Mouse (Mus musculus): ENCODE data around the gene Gnb4. TPM values are rescaled to one million over a fixed set of nuclear protein-coding genes. Genes with fewer than 3 reads are reported as not detected.

Gnb4 gene
- polyA plus RNA-seq, 1 experiment from 2014 or later = 35.5 TPM

- H3K27ac ChIP-seq (ENCODE audit: low read depth, low read length) = no peak overlapping the region
- H3K27me3 ChIP-seq (ENCODE audit: control insufficient read depth, insufficient read depth, low read length) = no peaks in the 10 kb centered on the region
- H3K4me3 ChIP-seq (ENCODE audit: low read depth, low read length) = no peak overlapping the region
- no peak overlapping the region for H3K9ac ChIP-seq (ENCODE audit: low read length)
- 96% methylated on average over 3 of the region's 3 CpGs for WGBS
- DNase-seq (ENCODE audit: low spot score) = no peak
- ATAC-seq (replicated peaks; ENCODE audit: low FRiP score) = no peak
- no peaks in the 10 kb centered on the region for H3K4me1 ChIP-seq (replicated peaks; ENCODE audit: control insufficient read depth, insufficient read depth, low read length)
- H3K9me3 ChIP-seq (ENCODE audit: control insufficient read depth, low read length) = no peaks in the 10 kb centered on the region
- H3K4me2 ChIP-seq (ENCODE audit: low read depth, low read length, severe bottlenecking) = no peak overlapping the region
- H3K36me3 ChIP-seq (ENCODE audit: control insufficient read depth, insufficient read depth, low read length) = no peaks in the 10 kb centered on the region
Measured at GRCm38 (mm10) chr3:32575151-32575550, 41.2 kb downstream of the Gnb4 start.

- H3K27me3 ChIP-seq (ENCODE audit: control insufficient read depth, insufficient read depth, low read length) = no peaks in the 10 kb centered on the region
- no peak overlapping the region for H3K4me3 ChIP-seq (ENCODE audit: low read depth, low read length)
- no peaks in the 10 kb centered on the region for H3K9me3 ChIP-seq (ENCODE audit: control insufficient read depth, low read length)
- ATAC-seq (replicated peaks; ENCODE audit: low FRiP score) (no peak), DNase-seq (ENCODE audit: low spot score) (no peak)
- peaks cover 3% of the 10 kb centered on the region; the same call in 1 of the 2 replicates for H3K36me3 ChIP-seq (ENCODE audit: control insufficient read depth, insufficient read depth, low read length)
- H3K27ac ChIP-seq (ENCODE audit: low read depth, low read length) = no peak overlapping the region
- no peak overlapping the region for H3K4me2 ChIP-seq (ENCODE audit: low read depth, low read length, severe bottlenecking)
- WGBS = 36% methylated on average over 9 of the region's 9 CpGs
- H3K9ac ChIP-seq (ENCODE audit: low read length) = no peak overlapping the region
- H3K4me1 ChIP-seq (replicated peaks; ENCODE audit: control insufficient read depth, insufficient read depth, low read length) = no peaks in the 10 kb centered on the region
Measured at GRCm38 (mm10) chr3:32573881-32574280, 42.5 kb downstream of the Gnb4 start.

GRCm38 (mm10) chr3:32573086-32573485 is 43.3 kb downstream of the Gnb4 start:
- WGBS = 96% methylated on average over 2 of the region's 2 CpGs
- no peaks in the 10 kb centered on the region for H3K4me1 ChIP-seq (replicated peaks; ENCODE audit: control insufficient read depth, insufficient read depth, low read length)

GRCm38 (mm10) chr3:32563401-32563800 is 53.0 kb downstream of the Gnb4 start:
- ATAC-seq (replicated peaks; ENCODE audit: low FRiP score) (no peak), DNase-seq (ENCODE audit: low spot score) (no peak)
- H3K27me3 ChIP-seq (ENCODE audit: control insufficient read depth, insufficient read depth, low read length) = no peaks in the 10 kb centered on the region
- peaks cover 3% of the 10 kb centered on the region; the same call in 1 of the 2 replicates for H3K36me3 ChIP-seq (ENCODE audit: control insufficient read depth, insufficient read depth, low read length)
- WGBS = 94% methylated on average over 6 of the region's 6 CpGs
- H3K4me2 ChIP-seq (ENCODE audit: low read depth, low read length, severe bottlenecking) = no peak overlapping the region
- no peak overlapping the region for H3K27ac ChIP-seq (ENCODE audit: low read depth, low read length)
- no peak overlapping the region for H3K4me3 ChIP-seq (ENCODE audit: low read depth, low read length)
- H3K9ac ChIP-seq (ENCODE audit: low read length) = no peak overlapping the region
- no peaks in the 10 kb centered on the region for H3K4me1 ChIP-seq (replicated peaks; ENCODE audit: control insufficient read depth, insufficient read depth, low read length)
- H3K9me3 ChIP-seq (ENCODE audit: control insufficient read depth, low read length) = no peaks in the 10 kb centered on the region; the same call in 1 of the 2 replicates

More at GRCm38 (mm10) chr3:32573086-32573485, 43.3 kb downstream of the Gnb4 start:
- Histone ChIP-seq H3K27me3 (ENCODE audit: control insufficient read depth, insufficient read depth, low read length) (no peaks in the 10 kb centered on the region), H3K9me3 (ENCODE audit: control insufficient read depth, low read length) (no peaks in the 10 kb centered on the region; the same call in 1 of the 2 replicates), H3K36me3 (ENCODE audit: control insufficient read depth, insufficient read depth, low read length) (peaks cover 9% of the 10 kb centered on the region; the same call in 1 of the 2 replicates), H3K4me3 (ENCODE audit: low read depth, low read length) (no peak overlapping the region), H3K27ac (ENCODE audit: low read depth, low read length) (no peak overlapping the region), H3K9ac (ENCODE audit: low read length) (no peak overlapping the region), H3K4me2 (ENCODE audit: low read depth, low read length, severe bottlenecking) (no peak overlapping the region)
- DNase-seq (ENCODE audit: low spot score) = no peak
- no peak for ATAC-seq (replicated peaks; ENCODE audit: low FRiP score)

DNA sequence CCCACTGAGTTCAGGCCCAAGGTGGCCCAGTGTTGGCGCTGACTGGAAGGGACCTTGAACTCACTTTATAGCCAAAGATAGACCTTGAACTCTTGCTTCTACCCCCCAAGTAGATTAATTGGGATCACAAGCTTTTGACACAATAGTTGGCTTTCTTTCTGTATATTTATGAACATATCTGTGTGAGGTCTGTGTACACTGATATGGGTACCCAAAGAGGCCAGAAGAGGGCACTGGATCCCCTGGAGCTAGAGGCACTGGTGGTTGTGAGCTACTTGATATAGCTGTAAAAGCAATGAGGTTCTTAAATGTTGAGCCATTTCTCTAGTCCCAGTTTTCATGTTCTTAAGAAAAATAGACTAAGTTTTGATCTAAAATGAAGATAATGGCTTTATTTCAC is 63.3 kb downstream of the Gnb4 start:
- H3K4me2 ChIP-seq (ENCODE audit: low read depth, low read length, severe bottlenecking) = no peak overlapping the region
- H3K4me3 ChIP-seq (ENCODE audit: low read depth, low read length) = no peak overlapping the region
- WGBS = 100% methylated on average over 1 of the region's 1 CpGs
- H3K4me1 ChIP-seq (replicated peaks; ENCODE audit: control insufficient read depth, insufficient read depth, low read length) = no peaks in the 10 kb centered on the region
- no peaks in the 10 kb centered on the region for H3K27me3 ChIP-seq (ENCODE audit: control insufficient read depth, insufficient read depth, low read length)
- H3K9me3 ChIP-seq (ENCODE audit: control insufficient read depth, low read length) = no peaks in the 10 kb centered on the region
- ATAC-seq (replicated peaks; ENCODE audit: low FRiP score) = no peak
- no peak overlapping the region for H3K27ac ChIP-seq (ENCODE audit: low read depth, low read length)
- H3K9ac ChIP-seq (ENCODE audit: low read length) = no peak overlapping the region
- DNase-seq (ENCODE audit: low spot score) = no peak
- H3K36me3 ChIP-seq (ENCODE audit: control insufficient read depth, insufficient read depth, low read length) = no peaks in the 10 kb centered on the region

DNA sequence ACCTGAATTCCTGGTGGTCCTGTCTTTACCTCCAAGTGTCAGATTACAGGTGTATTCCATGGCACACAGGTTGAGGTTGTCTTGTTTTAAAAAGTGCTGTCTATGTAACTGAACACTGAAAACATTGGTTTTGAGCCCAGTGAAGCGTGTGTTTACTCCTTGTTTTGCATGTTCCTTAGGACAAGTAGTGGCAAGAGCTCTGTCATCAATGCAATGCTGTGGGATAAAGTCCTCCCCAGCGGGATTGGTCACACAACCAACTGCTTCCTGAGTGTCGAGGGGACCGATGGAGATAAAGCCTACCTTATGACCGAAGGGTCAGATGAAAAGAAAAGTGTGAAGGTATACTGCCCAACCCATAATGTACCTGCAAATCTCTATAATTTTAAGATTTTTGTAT is 78.3 kb downstream of the Gnb4 start:
- Histone ChIP-seq H3K9ac (ENCODE audit: low read length) (no peak overlapping the region), H3K27ac (ENCODE audit: low read depth, low read length) (no peak overlapping the region), H3K4me1 (replicated peaks; ENCODE audit: control insufficient read depth, insufficient read depth, low read length) (no peaks in the 10 kb centered on the region), H3K27me3 (ENCODE audit: control insufficient read depth, insufficient read depth, low read length) (no peaks in the 10 kb centered on the region), H3K4me2 (ENCODE audit: low read depth, low read length, severe bottlenecking) (no peak overlapping the region), H3K36me3 (ENCODE audit: control insufficient read depth, insufficient read depth, low read length) (no peaks in the 10 kb centered on the region; the same call in 1 of the 2 replicates), H3K4me3 (ENCODE audit: low read depth, low read length) (no peak overlapping the region), H3K9me3 (ENCODE audit: control insufficient read depth, low read length) (no peaks in the 10 kb centered on the region)
- WGBS = 90% methylated on average over 5 of the region's 5 CpGs
- no peak for DNase-seq (ENCODE audit: low spot score)
- ATAC-seq (replicated peaks; ENCODE audit: low FRiP score) = no peak

DNA sequence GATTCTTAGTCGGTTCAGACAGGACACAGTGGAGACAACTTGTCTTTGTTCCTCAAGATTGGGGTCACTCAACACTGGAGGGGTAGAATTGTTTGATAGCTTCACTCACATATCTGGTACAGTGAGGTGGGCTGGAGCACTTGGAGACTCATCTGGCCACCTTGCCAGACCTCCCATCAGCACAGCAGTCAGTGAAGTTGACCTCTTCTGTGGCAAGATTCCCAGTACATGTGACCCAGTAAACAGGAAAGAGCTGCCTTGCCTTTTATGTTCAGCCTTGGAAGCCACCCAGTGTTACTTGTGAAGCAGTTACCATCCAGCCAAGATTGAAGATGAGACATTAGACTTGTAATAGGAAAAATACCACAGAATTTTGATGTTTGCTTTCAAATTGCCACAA is 78.8 kb downstream of the Gnb4 start:
- ATAC-seq (replicated peaks; ENCODE audit: low FRiP score) = no peak
- no peaks in the 10 kb centered on the region; the same call in 1 of the 2 replicates for H3K36me3 ChIP-seq (ENCODE audit: control insufficient read depth, insufficient read depth, low read length)

DNA sequence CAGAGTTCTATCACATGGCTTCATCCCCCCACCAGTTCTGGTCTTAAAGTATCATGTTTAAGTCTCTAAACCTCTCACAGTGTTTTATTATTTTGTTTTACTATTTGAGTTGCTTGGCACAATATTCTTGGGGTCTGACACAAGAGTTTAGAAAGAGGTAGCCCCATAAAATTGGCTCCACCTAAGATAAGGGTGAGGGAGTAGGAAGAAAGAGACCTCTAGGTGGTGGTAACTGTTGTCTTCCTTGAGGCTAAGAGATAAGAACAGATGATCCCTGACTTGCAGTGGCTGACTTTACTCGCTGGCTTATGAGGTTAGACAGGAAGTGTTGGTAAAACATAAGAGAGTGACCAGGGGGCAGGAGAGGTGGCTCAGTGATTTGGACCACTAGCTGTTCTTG is 80.7 kb downstream of the Gnb4 start:
- ATAC-seq (replicated peaks; ENCODE audit: low FRiP score) (no peak), DNase-seq (ENCODE audit: low spot score) (no peak)
- Histone ChIP-seq H3K36me3 (ENCODE audit: control insufficient read depth, insufficient read depth, low read length) (no peaks in the 10 kb centered on the region; the same call in 1 of the 2 replicates), H3K9ac (ENCODE audit: low read length) (no peak overlapping the region), H3K4me2 (ENCODE audit: low read depth, low read length, severe bottlenecking) (no peak overlapping the region), H3K27ac (ENCODE audit: low read depth, low read length) (no peak overlapping the region), H3K4me3 (ENCODE audit: low read depth, low read length) (no peak overlapping the region), H3K9me3 (ENCODE audit: control insufficient read depth, low read length) (no peaks in the 10 kb centered on the region), H3K27me3 (ENCODE audit: control insufficient read depth, insufficient read depth, low read length) (no peaks in the 10 kb centered on the region), H3K4me1 (replicated peaks; ENCODE audit: control insufficient read depth, insufficient read depth, low read length) (no peaks in the 10 kb centered on the region)
- 70% methylated on average over 1 of the region's 1 CpGs for WGBS

More for the DNA sequence above, 78.8 kb downstream of the Gnb4 start:
- WGBS = 61% methylated on average over 1 of the region's 1 CpGs
- H3K4me3 ChIP-seq (ENCODE audit: low read depth, low read length) = no peak overlapping the region
- H3K4me1 ChIP-seq (replicated peaks; ENCODE audit: control insufficient read depth, insufficient read depth, low read length) = no peaks in the 10 kb centered on the region
- H3K9me3 ChIP-seq (ENCODE audit: control insufficient read depth, low read length) = no peaks in the 10 kb centered on the region
- H3K9ac ChIP-seq (ENCODE audit: low read length) = no peak overlapping the region
- no peak overlapping the region for H3K4me2 ChIP-seq (ENCODE audit: low read depth, low read length, severe bottlenecking)
- DNase-seq (ENCODE audit: low spot score) = no peak
- no peaks in the 10 kb centered on the region for H3K27me3 ChIP-seq (ENCODE audit: control insufficient read depth, insufficient read depth, low read length)
- no peak overlapping the region for H3K27ac ChIP-seq (ENCODE audit: low read depth, low read length)

All from forebrain, embryonic 11.5 days (tissue).